Mouse (Mus musculus) leukemia stem cell, adult 10-12 weeks (primary cell): Measurements from ENCODE around the gene Kctd10. TPM values are rescaled to one million over a fixed set of nuclear protein-coding genes. Genes with fewer than 3 reads are reported as not detected.

ENCODE experiments used
- polyA plus RNA-seq: library from polyadenylated mRNA; stranded (reverse); fragments of >175 nt; gene quantifications from 2 replicates; pipeline ENCODE4 v1.2.3, GENCODE M21; 2012; ENCODE audit warnings: low replicate concordance

Gene Kctd10
- polyA plus RNA-seq: 66.7 and 82.9 TPM in 2 replicates

DNA sequence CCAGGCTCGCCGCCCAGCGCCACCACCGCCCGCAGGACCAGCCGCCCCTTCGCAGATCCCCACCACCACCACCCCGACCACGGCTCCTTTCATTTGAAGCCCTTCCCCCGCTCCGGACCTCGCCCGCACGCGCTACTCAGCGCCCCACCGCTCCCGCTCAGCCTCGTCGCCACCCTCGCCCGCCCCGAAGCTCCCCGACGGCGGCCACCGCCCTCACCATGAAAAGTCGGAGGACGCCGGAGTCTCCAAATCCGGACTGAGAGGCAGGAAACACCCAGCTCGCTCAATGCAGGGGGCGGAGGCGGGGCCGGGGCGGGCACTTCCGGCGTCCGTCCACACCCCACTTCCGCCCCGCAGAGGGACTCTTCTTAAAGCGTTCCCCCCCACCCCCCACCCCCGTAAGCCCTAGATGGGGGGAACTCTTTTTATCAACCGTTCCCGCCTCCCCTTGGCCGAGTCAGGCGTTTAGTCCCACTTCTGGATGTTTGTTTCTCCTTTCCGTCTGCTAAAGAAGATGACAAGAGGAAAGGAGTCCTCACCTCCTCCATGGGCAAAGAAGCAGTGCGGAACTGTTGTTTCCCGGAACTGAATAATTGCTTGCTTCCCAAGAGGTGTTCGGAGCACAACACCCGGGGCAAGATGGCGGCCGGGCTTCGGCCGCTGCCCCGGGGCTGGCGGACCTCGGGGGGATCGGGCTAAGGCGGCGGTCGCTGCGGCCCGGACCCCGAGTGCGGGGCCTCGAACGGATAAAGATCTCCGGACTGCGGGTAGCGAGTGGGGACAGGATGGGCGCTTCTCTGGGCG is at the start of gene Kctd10, which contains the start of gene Ube3b:
Gene Kctd10, minus strand, starts transcription at position 300 of the 804 bp plus-strand sequence.
Gene Ube3b, plus strand, starts transcription at position 399 of the 804 bp plus-strand sequence.

Other genes starting within 250 kb of the Kctd10 start
- gene Acacb, start 234.0 kb downstream of the Kctd10 start, polyA plus RNA-seq: 1.1 and 1.8 TPM in 2 replicates
- not detected in 2 replicates for gene Foxn4, start 106.7 kb downstream of the Kctd10 start, polyA plus RNA-seq
- gene Myo1h, start 91.3 kb downstream of the Kctd10 start, polyA plus RNA-seq: 0.14 TPM in 1 of 2 replicates, not detected in the other
- 82.6 and 116 TPM in 2 replicates for gene Ube3b, start 99 bp upstream of the Kctd10 start, polyA plus RNA-seq
- gene Mmab, start 63.6 kb upstream of the Kctd10 start, polyA plus RNA-seq: 7.5 and 7.9 TPM in 2 replicates
- 20.7 and 30.4 TPM in 2 replicates for gene Mvk, start 63.8 kb upstream of the Kctd10 start, polyA plus RNA-seq
- gene Fam222a, start 187.5 kb upstream of the Kctd10 start, polyA plus RNA-seq: 2.7 and 3.6 TPM in 2 replicates